Mouse (Mus musculus): Measurements from ENCODE around the gene Pde4b.

DNA sequence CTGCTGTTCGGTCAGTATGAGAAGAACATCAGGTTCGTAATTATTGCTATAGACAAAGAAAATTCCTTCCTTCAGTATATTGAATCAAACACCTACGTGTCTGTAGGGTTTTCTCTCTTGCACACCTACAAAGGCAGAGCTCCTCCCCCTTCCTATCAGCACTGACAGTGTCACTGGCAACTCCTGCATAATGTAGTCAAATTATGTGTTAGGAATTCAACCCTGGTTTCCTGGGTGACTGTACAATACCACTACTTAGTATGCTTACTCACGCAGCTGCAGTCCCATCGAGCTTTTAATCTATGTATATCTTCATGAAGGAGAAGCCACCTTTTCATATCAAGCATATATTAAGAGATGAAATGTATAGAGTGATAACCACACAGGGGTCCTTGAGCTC is 99.5 kb downstream of the Pde4b start:
- no peak for TF ChIP-seq CTCF (IDR thresholded peaks at IDR 0.05)
- TF ChIP-seq EP300 (IDR thresholded peaks at IDR 0.05) = no peak

All from lung, postnatal 0 days (tissue).